Mouse (Mus musculus): ENCODE data around the gene Ssu72. TPM values are rescaled to one million over a fixed set of nuclear protein-coding genes. Genes with fewer than 3 reads are reported as not detected.
"Not testable (repeated sequence)": the region's sequence is repeated elsewhere in the genome, so short reads cannot be mapped to it uniquely, and the experiment has no call there.

The Ssu72 gene
- polyA plus RNA-seq, 1 experiment = 81.9 TPM

DNA sequence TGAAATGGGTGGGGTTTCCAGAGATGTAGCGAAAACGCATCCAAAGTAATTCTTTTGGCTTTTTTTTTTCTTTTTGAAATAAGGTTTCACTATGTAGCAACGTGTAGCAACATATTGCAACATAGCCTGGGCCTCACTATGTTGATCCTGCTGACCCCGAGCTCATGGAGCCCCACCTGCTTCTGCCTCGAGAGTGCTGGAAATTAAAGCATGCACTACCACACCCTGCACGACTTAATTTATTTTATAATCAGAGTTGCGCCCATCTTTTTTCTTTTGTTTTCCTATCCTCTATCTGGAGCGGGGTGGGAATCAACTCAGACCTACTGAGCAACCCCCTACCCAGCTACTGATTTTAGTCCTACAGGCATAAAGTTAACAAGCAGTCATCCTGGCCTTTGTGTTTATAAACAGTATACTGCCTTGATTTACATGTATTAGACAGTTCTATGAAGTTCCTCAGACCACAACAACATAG, 35.0 kb upstream of the Ssu72 start:
- Histone ChIP-seq H3K27ac (ENCODE audit: insufficient read depth, low read depth, low read length) (peak overlapping the region; percentile 26; the same call in 1 of the 2 replicates), H3K4me1 (ENCODE audit: control insufficient read depth, insufficient read depth, low read length) (peaks cover 4% of the 10 kb centered on the region), H3K36me3 (ENCODE audit: control insufficient read depth, insufficient read depth, low read length) (no peaks in the 10 kb centered on the region), H3K4me3 (ENCODE audit: insufficient read depth, low read depth, low read length) (peak overlapping the region; percentile 78), H3K27me3 (replicated peaks; ENCODE audit: control insufficient read depth, insufficient read depth, low read length) (no peaks in the 10 kb centered on the region)
- TF ChIP-seq CTCF (conservative IDR thresholded peaks at IDR 0.05; ENCODE audit: insufficient read depth, insufficient read length, low read depth, low read length) = no peak
- no peak for TF ChIP-seq POLR2A (IDR thresholded peaks at IDR 0.05; ENCODE audit: low read depth, low read length)
- WGBS = 2% methylated on average over 8 of the region's 8 CpGs
- no peak for DNase-seq

DNA sequence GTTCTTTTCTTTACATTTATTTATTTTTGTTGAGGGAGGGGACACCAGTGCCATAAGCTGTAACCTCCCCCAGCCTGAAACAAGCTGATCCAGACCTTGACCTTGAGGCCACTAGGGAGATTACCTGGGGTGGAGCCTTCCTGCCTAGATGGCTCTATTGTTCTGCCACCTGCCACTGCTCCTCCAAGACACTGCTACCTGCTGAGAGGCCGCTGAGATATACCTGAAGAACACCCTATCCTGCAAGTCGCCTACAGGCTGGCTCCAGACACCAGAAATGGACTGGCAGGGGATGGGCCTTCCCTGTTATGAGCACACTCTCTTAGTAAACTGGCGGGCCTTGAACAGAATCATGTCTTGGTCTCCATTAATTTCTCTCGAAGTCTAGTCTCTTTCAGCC, 34.4 kb upstream of the Ssu72 start:
- H3K4me1 ChIP-seq (ENCODE audit: control insufficient read depth, insufficient read depth, low read length); H3K27me3 ChIP-seq (replicated peaks; ENCODE audit: control insufficient read depth, insufficient read depth, low read length); DNase-seq; H3K4me3 ChIP-seq (ENCODE audit: insufficient read depth, low read depth, low read length); H3K27ac ChIP-seq (ENCODE audit: insufficient read depth, low read depth, low read length); H3K36me3 ChIP-seq (ENCODE audit: control insufficient read depth, insufficient read depth, low read length): not testable (repeated sequence)
- WGBS = 88% methylated on average over 4 of the region's 4 CpGs

DNA sequence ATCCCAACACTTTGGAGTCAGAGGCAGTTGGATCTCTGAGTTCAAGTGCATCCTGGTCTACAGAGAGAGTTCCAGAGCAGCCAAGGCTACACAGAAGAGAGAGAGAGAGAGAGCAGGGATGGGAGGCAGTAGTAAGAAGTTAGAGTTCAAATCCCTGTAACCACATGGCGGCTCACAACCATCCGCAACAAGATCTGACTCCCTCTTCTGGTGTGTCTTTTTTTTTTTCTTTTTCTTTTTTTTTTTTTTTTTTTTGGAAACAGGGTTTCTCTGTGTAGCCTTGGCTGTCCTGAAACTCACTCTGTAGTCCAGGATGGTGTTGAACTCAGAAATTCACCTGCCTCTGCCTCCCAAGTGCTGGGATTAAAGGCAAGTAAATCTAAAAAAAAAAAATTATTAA, 32.5 kb upstream of the Ssu72 start:
- no peak for DNase-seq
- H3K27ac ChIP-seq (ENCODE audit: insufficient read depth, low read depth, low read length) = no peak overlapping the region
- TF ChIP-seq POLR2A (IDR thresholded peaks at IDR 0.05; ENCODE audit: low read depth, low read length) (no peak), CTCF (conservative IDR thresholded peaks at IDR 0.05; ENCODE audit: insufficient read depth, insufficient read length, low read depth, low read length) (no peak)
- no peaks in the 10 kb centered on the region for H3K36me3 ChIP-seq (ENCODE audit: control insufficient read depth, insufficient read depth, low read length)
- H3K27me3 ChIP-seq (replicated peaks; ENCODE audit: control insufficient read depth, insufficient read depth, low read length) = no peaks in the 10 kb centered on the region
- H3K4me1 ChIP-seq (ENCODE audit: control insufficient read depth, insufficient read depth, low read length) = peaks cover 4% of the 10 kb centered on the region
- H3K4me3 ChIP-seq (ENCODE audit: insufficient read depth, low read depth, low read length) = no peak overlapping the region
- WGBS = 61% methylated on average over 2 of the region's 2 CpGs

DNA sequence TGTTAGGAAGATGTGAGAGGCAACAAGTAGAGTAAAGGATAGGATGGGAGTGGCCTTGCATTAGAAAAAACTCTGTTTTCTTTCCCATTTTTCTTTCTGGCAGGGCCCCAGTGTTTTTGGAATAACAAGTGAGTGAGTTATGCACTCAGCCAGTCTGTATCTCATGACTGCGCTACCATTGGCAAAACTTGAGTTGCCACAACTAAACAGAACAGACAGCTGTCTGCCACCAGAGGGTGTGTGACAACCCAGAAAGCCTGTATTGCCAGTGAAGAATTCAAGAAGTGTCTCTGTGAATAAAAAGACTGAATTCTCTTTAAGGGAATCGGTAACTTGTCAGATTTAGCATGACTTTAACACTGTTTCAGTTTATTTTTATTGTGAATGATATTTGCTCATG, 28.6 kb upstream of the Ssu72 start:
- no peaks in the 10 kb centered on the region for H3K4me1 ChIP-seq (ENCODE audit: control insufficient read depth, insufficient read depth, low read length)
- peak; percentile 52 for TF ChIP-seq CTCF (conservative IDR thresholded peaks at IDR 0.05; ENCODE audit: insufficient read depth, insufficient read length, low read depth, low read length)
- no peak for TF ChIP-seq POLR2A (IDR thresholded peaks at IDR 0.05; ENCODE audit: low read depth, low read length)
- H3K4me3 ChIP-seq (ENCODE audit: insufficient read depth, low read depth, low read length) = no peak overlapping the region
- no peaks in the 10 kb centered on the region for H3K27me3 ChIP-seq (replicated peaks; ENCODE audit: control insufficient read depth, insufficient read depth, low read length)
- no peaks in the 10 kb centered on the region for H3K36me3 ChIP-seq (ENCODE audit: control insufficient read depth, insufficient read depth, low read length)
- no peak overlapping the region for H3K27ac ChIP-seq (ENCODE audit: insufficient read depth, low read depth, low read length)
- DNase-seq = peak; percentile 51
- WGBS = 55% methylated on average over 2 of the region's 2 CpGs

DNA sequence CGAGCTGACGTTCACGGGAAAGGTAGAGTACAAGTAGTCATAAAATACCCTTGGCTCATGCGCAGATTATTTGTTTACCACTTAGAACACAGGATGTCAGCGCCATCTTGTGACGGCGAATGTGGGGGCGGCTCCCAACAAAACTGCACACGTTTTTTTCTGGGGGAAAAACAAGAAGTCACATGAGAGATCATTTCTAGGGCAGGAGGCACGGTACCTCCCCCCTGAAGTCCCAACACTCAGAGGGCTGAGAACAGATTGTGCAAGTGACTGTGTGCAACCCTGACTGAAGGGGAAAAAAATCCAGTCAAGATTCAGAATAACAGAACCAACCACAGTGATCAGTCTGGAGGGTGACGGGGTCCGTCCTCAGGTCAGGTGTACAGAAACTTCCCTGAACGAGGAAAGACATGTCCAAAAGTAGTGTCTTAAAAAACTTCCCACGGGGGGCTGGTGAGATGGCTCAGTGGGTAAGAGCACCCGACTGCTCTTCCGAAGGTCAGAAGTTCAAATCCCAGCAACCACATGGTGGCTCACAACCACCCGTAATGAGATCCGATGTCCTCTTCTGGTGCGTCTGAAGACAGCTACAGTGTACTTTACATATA, 20.8 kb upstream of the Ssu72 start:
- H3K4me1 ChIP-seq (ENCODE audit: control insufficient read depth, insufficient read depth, low read length); H3K27me3 ChIP-seq (replicated peaks; ENCODE audit: control insufficient read depth, insufficient read depth, low read length); H3K4me3 ChIP-seq (ENCODE audit: insufficient read depth, low read depth, low read length); H3K27ac ChIP-seq (ENCODE audit: insufficient read depth, low read depth, low read length); DNase-seq; H3K36me3 ChIP-seq (ENCODE audit: control insufficient read depth, insufficient read depth, low read length): not testable (repeated sequence)
- WGBS = 87% methylated on average over 16 of the region's 19 CpGs

DNA sequence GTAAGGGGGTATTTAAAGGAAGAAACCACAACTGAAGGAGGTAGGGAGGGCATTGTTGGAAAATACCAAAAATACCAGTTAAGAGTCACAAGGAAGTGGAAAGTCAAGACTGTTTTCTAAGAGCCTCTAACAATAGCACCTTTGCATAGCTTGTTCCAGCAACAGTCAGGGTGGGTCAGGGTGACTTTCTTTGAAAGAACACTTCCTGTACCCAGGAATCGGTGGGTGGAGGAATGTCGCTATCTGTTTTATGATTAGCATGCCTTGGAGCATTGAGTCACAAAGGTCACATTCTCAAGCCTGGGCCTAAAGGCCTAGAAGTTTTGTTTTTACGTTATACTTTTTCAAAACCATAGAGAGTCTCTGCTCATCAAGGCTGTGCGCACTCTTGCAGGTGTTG, 16.8 kb upstream of the Ssu72 start:
- H3K4me1 ChIP-seq (ENCODE audit: control insufficient read depth, insufficient read depth, low read length); DNase-seq; H3K27ac ChIP-seq (ENCODE audit: insufficient read depth, low read depth, low read length); H3K36me3 ChIP-seq (ENCODE audit: control insufficient read depth, insufficient read depth, low read length); H3K27me3 ChIP-seq (replicated peaks; ENCODE audit: control insufficient read depth, insufficient read depth, low read length); H3K4me3 ChIP-seq (ENCODE audit: insufficient read depth, low read depth, low read length): not testable (repeated sequence)
- WGBS = 55% methylated on average over 4 of the region's 4 CpGs

DNA sequence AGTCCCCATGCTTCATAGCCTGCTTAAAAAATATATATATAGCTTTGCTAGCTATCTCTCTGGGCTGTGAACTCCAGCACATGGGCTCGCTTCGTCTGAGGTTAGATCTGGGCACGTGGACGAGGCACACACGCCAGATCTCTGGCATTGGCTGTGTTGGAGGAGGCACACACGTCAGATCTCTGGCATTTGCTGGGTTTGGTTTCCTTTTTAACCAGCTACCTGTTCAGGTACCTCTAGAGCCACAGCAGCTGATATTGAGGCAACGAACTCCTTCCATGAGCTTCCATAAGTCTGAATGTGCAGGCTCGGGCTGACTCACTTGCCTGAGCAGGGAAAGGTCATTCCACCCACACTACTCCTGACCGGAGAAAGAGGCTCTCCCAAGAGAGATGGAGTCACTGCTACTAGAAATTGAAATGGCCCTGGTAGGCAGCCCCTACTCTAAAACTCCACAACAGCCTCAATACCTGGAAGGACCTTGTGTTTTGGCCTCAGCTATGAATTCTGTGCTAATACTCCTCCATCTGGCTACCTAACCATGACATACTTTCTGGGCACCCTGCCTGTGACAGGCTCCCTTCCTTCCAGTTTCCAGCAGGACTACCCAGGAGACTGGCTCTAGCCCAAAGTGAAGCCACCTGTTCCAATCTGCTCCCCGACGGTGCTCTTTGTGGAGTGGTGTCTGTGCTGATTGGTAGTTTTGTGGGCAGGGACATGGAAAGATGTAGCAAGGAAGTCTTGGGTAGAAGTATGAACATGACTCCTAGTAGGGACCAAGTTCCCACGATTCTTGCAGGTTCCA, 13.8 kb upstream of the Ssu72 start:
- no peaks in the 10 kb centered on the region for H3K27me3 ChIP-seq (replicated peaks; ENCODE audit: control insufficient read depth, insufficient read depth, low read length)
- DNase-seq = no peak
- no peak overlapping the region for H3K4me3 ChIP-seq (ENCODE audit: insufficient read depth, low read depth, low read length)
- H3K27ac ChIP-seq (ENCODE audit: insufficient read depth, low read depth, low read length) = no peak overlapping the region
- no peak for TF ChIP-seq CTCF (conservative IDR thresholded peaks at IDR 0.05; ENCODE audit: insufficient read depth, insufficient read length, low read depth, low read length)
- TF ChIP-seq POLR2A (IDR thresholded peaks at IDR 0.05; ENCODE audit: low read depth, low read length) = no peak
- no peaks in the 10 kb centered on the region for H3K4me1 ChIP-seq (ENCODE audit: control insufficient read depth, insufficient read depth, low read length)
- no peaks in the 10 kb centered on the region for H3K36me3 ChIP-seq (ENCODE audit: control insufficient read depth, insufficient read depth, low read length)
- 74% methylated on average over 12 of the region's 12 CpGs for WGBS
